Mouse (Mus musculus) forebrain, embryonic 14.5 days (tissue): ENCODE data around the gene Nat14. TPM values are rescaled to one million over a fixed set of nuclear protein-coding genes. Genes with fewer than 3 reads are reported as not detected.

Experiments
- ATAC-seq: fragments of 200-750 bp; cut with Nextera tagmentation; 2 replicates; pipeline ENCODE4 v1.8.0; 2017; ENCODE audit warnings: mild to moderate bottlenecking, moderate library complexity
- DNase-seq: peaks from one replicate; pipeline ENCODE4 v3.0.0-alpha.2; 2015; ENCODE audit warnings: low spot score
- H3K27ac ChIP-seq: fragments of 300-500 bp; sonication (generic); 2 replicates; pipeline ENCODE4 v1.5.1; 2014; ENCODE audit warnings: low read depth, mild to moderate bottlenecking, control low read depth, low read length, moderate library complexity
- H3K27me3 ChIP-seq: fragments of 300-500 bp; sonication (generic); replicated peaks from 2 replicates; pipeline ENCODE4 v1.6.1; 2014; ENCODE audit warnings: low read length, control low read depth, mixed read lengths; ENCODE audit not compliant: control insufficient read depth, insufficient read depth
- H3K36me3 ChIP-seq: fragments of 300-500 bp; sonication (generic); 2 replicates; pipeline ENCODE4 v1.6.1; 2014; ENCODE audit warnings: low read length, control low read depth; ENCODE audit not compliant: control insufficient read depth, insufficient read depth
- H3K4me1 ChIP-seq: fragments of 300-500 bp; sonication (generic); 2 replicates; pipeline ENCODE4 v1.6.1; 2014; ENCODE audit warnings: antibody characterized with exemption, low read length, control low read depth; ENCODE audit not compliant: control insufficient read depth, insufficient read depth
- H3K4me2 ChIP-seq: fragments of 300-500 bp; sonication (generic); 2 replicates; pipeline ENCODE4 v1.6.1; 2014; ENCODE audit warnings: mild to moderate bottlenecking, control low read depth, low read length
- H3K4me3 ChIP-seq: fragments of 300-500 bp; sonication (generic); 2 replicates; pipeline ENCODE4 v1.5.1; 2014; ENCODE audit warnings: low read depth, low read length, control low read depth
- H3K9ac ChIP-seq: fragments of 300-500 bp; sonication (generic); 2 replicates; pipeline ENCODE4 v1.6.1; 2014; ENCODE audit warnings: mild to moderate bottlenecking, low read length, control low read depth, moderate library complexity
- H3K9me3 ChIP-seq: fragments of 300-500 bp; sonication (generic); replicated peaks from 2 replicates; pipeline ENCODE4 v1.6.1; 2016; ENCODE audit warnings: low read length, control low read depth, mixed read lengths; ENCODE audit not compliant: control insufficient read depth
- WGBS: fragments of 180-500 bp; shearing (Covaris S2); extraction: QIAGEN DNeasy Blood & Tissue Kit; methylation state at CpG from one replicate; pipeline ENCODE4 v1.1.7; 2014; 5-methylcytosine and 5-hydroxymethylcytosine counted together
- polyA plus RNA-seq: library from polyadenylated mRNA; unstranded; fragments of >200 nt; fragmentation: Nextera tagmentation; extraction: Ambion mirVana; gene quantifications from 2 replicates; pipeline ENCODE4 v1.2.1, GENCODE M21; 2014

Nat14 gene
- polyA plus RNA-seq, 1 experiment from 2014 or later: 9.8 TPM

DNA sequence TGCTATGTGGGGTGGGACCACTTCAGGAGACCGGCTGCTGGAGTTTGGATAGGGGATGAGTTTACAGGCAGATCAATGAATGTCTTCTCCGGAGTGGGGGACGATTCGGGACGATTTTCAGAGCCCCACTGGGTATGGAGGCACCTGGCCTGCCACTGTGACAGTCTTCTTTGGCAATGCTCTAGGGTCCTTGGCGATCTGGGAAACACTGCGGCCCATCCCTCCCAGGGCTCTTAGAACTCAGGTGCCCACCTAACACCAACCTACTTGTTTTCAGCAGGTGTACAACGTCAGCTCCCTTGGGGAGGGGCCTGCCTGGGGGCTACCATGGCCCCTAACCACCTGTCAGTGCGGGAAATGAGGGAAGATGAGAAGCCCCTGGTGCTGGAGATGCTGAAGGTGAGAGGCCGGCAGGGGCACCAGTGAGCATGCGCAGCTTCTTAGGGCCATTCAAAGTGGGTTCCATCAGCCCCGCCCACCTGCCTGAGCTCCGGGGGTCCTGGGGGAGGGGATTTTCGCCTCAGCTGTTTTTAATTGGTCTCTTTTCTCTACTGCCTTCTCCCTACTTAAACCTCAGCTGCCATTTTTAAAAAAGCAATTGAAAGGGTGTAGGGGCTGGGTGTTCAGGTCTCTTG is 1.2 kb downstream of the Nat14 start:
- 2% methylated on average over 14 of the region's 14 CpGs for WGBS
- H3K4me1 ChIP-seq: peaks cover 35% of the 10 kb centered on the region

DNA sequence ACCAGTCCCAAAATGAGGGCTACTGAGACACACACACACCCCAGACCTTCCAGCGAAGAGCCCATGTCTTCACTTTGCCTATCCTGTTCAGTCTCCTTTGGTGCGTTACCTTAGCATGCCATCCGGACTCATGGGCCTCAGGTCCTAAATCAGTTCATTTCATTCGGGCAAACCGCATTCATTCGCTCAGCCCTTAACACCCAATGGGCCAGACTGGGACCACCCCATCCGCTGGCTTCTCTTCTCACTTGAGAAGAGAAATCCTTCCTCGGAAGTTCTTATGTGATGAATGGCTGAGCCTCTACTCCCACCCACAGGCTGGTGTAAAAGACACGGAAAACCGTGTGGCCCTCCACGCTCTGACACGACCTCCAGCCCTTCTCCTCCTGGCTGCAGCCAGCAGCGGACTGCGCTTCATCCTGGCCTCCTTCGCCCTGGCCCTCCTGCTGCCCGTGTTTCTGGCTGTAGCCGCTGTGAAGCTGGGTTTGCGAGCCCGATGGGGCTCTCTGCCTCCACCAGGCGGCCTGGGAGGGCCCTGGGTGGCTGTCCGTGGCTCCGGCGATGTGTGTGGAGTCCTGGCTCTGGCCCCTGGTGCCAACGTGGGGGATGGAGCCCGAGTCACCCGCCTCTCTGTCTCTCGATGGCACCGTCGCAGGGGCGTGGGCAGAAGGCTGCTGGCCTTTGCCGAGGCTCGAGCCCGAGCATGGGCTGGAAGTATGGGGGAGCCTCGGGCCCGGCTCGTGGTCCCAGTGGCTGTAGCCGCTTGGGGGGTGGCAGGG is 1.9 kb downstream of the Nat14 start:
- peak overlapping the region; percentile 34 for H3K4me3 ChIP-seq
- H3K9ac ChIP-seq: peak overlapping the region; percentile 75
- peak overlapping the region; percentile 96 for H3K27ac ChIP-seq
- H3K9me3 ChIP-seq: no peaks in the 10 kb centered on the region
- peak overlapping the region; percentile 91 for H3K4me2 ChIP-seq
- H3K4me1 ChIP-seq: peaks cover 35% of the 10 kb centered on the region
- peaks cover 28% of the 10 kb centered on the region for H3K36me3 ChIP-seq
- DNase-seq: peak; percentile 54
- ATAC-seq: 0 out of 2 replicates have a peak, but pooled peaks have one; percentile 6
- H3K27me3 ChIP-seq: no peaks in the 10 kb centered on the region
- WGBS: 6% methylated on average over 37 of the region's 37 CpGs

More for the DNA sequence above, 1.2 kb downstream of the Nat14 start:
- Histone ChIP-seq H3K9me3 (no peaks in the 10 kb centered on the region), H3K27me3 (no peaks in the 10 kb centered on the region), H3K4me3 (peak overlapping the region; percentile 34), H3K36me3 (peaks cover 34% of the 10 kb centered on the region), H3K27ac (peak overlapping the region; percentile 96), H3K9ac (peak overlapping the region; percentile 75), H3K4me2 (peak overlapping the region; percentile 91)
- DNase-seq (peak; percentile 94), ATAC-seq (peak; percentile 56)

DNA sequence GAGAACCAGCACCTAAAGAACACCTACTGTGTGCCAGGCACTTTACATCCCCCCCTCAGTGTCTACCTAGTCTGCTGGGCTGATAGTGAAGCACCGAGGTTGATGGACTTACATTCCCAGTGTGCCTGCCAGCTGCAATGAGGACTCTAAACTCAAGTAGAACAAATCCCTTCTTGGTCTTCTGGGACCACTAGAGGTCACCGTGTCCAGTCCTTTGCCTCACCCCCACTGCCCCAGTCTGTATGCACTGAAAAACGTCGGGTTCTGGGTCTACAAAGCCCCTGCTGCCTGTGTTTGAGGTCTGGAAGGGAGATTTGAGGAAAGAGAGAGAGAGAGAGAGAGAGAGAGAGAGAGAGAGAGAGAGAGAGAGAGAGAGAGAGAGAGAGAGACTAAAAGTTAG is 2.7 kb downstream of the Nat14 start:
- H3K4me2 ChIP-seq: peak overlapping the region; percentile 91
- peaks cover 35% of the 10 kb centered on the region for H3K4me1 ChIP-seq
- H3K27me3 ChIP-seq: no peaks in the 10 kb centered on the region
- ATAC-seq (no peak), DNase-seq (no peak)
- H3K9me3 ChIP-seq: no peaks in the 10 kb centered on the region
- H3K4me3 ChIP-seq: no peak overlapping the region; the same call in 1 of the 2 replicates
- H3K36me3 ChIP-seq: peaks cover 21% of the 10 kb centered on the region
- H3K9ac ChIP-seq: peak overlapping the region; percentile 75
- 8% methylated on average over 4 of the region's 4 CpGs for WGBS
- peak overlapping the region; percentile 96 for H3K27ac ChIP-seq

DNA sequence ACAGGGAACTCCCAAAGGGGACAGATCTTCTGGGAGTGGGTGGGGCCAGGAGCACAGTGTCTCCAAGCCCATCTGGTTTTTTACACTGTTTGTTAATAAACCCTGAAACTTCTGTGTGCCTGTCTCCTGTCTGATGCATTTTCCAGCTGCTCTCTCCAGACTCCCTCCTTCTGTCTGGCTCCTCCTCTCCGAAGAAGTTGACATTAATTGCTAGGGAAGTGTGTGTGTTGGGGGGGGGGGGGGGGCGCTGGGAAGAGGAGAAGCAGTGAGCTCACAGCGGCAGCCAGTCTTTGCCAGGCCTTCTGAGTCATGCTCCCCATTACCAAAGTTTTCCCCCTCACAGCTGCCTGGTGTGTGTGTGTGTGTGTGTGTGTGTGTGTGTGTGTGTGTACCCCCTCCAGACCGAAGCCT is 3.1 kb downstream of the Nat14 start:
- peak; percentile 14; the same call in 1 of the 2 replicates for ATAC-seq
- Histone ChIP-seq H3K27me3 (no peaks in the 10 kb centered on the region), H3K9me3 (no peaks in the 10 kb centered on the region), H3K9ac (no peak overlapping the region), H3K27ac (peak overlapping the region; percentile 96), H3K4me1 (peaks cover 35% of the 10 kb centered on the region), H3K4me3 (no peak overlapping the region), H3K4me2 (peak overlapping the region; percentile 91), H3K36me3 (peaks cover 17% of the 10 kb centered on the region)
- peak; percentile 67 for DNase-seq
- WGBS: 4% methylated on average over 3 of the region's 4 CpGs

DNA sequence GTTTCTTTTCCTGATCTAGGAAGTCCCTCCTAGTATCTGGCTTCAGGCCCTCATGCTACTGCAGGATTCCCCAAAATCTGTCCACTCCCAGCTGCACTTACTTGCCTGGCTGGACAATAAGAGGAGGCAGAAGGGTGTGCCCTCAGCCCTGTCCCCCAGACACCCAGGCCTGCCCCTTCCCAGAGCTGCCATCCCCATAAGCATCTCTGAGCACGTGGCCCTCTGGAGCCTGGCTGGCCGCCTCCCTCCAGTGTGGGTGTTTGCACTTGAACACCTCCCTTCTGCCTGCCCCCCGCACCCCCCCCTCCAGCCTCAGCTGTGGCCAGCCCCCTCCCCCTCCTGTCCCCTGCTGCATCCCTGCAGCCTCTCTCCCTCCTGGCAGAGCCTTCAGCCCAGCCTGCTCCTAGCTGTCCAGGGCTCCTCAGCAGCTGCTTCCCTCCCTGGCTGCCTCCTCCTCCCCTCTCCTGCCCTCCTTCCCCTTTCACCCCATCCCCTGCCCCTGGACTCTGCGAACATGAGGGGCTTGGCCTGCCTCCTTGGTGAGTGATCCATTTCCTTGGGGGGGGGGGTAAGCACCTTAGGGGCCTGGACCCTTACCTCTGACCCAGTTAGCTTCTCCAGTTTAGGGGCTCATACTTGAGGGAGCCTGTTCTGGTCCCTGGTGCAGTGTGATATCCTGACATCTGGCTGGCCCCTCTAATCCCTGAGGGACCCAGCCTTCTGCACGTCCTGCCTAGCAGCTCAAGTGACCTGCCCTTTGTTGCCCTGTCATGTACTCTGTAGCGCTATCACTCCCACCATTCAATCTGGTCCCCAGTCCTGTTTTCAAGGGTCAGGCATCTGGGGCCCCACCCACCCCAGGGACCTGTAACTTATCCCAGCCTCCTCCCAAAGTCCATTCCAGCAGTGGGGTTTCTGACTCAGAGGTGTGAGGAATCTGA is 3.9 kb downstream of the Nat14 start, which contains the start of gene Ssc5d:
Gene Ssc5d (plus strand): TSS at position 345 of the 941 bp plus-strand sequence.
- peaks cover 35% of the 10 kb centered on the region for H3K4me1 ChIP-seq
- H3K4me2 ChIP-seq: peak within 1 kb of the TSS; percentile 91
- H3K4me3 ChIP-seq: no peak within 1 kb of the TSS
- ATAC-seq (no peak), DNase-seq (peak; percentile 33)
- peaks cover 9% of the 10 kb centered on the region for H3K36me3 ChIP-seq
- H3K9ac ChIP-seq: peak within 1 kb of the TSS; percentile 47
- no peaks in the 10 kb centered on the region for H3K27me3 ChIP-seq
- H3K9me3 ChIP-seq: no peaks in the 10 kb centered on the region
- 5% methylated on average over 6 of the region's 6 CpGs for WGBS
- H3K27ac ChIP-seq: peak within 1 kb of the TSS; percentile 96

DNA sequence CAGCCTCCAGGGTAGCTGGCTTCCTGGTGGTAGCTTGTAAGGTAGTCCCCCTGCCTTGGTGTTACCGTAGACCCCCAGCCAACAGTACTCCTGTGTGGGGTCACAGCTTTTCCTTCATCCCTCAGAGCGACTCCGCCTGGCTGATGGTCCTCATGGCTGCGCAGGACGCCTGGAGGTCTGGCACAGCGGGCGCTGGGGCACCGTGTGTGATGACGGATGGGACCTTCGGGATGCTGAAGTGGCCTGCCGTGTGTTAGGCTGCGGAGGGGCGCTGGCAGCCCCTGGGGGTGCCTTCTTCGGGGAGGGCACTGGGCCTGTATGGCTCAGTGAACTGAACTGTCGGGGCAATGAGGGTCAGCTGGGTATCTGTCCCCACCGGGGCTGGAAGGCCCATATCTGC is 5.0 kb downstream of the Nat14 start:
- Histone ChIP-seq H3K36me3 (no peaks in the 10 kb centered on the region), H3K9me3 (no peaks in the 10 kb centered on the region), H3K27me3 (no peaks in the 10 kb centered on the region), H3K4me1 (peaks cover 31% of the 10 kb centered on the region), H3K4me3 (no peak overlapping the region), H3K27ac (no peak overlapping the region), H3K4me2 (no peak overlapping the region), H3K9ac (no peak overlapping the region)
- no peak for ATAC-seq
- DNase-seq: no peak
- WGBS: 83% methylated on average over 16 of the region's 16 CpGs

DNA sequence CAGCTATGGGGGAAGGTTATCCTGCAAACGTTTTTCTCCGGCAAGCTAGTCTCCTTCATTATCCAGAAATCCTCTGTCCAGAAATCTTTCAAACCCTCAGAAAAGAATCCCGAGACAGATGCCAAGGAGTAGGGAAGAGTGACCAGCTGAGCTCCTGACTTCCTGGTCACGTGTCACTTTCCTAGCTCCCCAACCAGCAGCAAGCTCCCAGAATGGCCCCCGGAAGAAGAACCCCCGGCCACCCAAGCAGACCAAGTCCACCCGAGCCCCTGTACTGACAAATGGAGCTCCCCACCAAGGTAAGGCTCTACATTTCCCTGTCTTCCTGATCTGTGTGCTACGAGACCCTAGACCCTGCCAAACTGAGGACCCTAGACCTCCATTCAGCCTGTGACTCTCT is 5.9 kb downstream of the Nat14 start:
- DNase-seq: no peak
- H3K4me1 ChIP-seq: peaks cover 27% of the 10 kb centered on the region
- H3K27me3 ChIP-seq: no peaks in the 10 kb centered on the region
- 65% methylated on average over 8 of the region's 8 CpGs for WGBS
- no peak for ATAC-seq
- no peaks in the 10 kb centered on the region for H3K36me3 ChIP-seq
- H3K4me2 ChIP-seq: no peak overlapping the region
- no peak overlapping the region for H3K9ac ChIP-seq
- H3K4me3 ChIP-seq: no peak overlapping the region
- H3K27ac ChIP-seq: no peak overlapping the region
- no peaks in the 10 kb centered on the region for H3K9me3 ChIP-seq

DNA sequence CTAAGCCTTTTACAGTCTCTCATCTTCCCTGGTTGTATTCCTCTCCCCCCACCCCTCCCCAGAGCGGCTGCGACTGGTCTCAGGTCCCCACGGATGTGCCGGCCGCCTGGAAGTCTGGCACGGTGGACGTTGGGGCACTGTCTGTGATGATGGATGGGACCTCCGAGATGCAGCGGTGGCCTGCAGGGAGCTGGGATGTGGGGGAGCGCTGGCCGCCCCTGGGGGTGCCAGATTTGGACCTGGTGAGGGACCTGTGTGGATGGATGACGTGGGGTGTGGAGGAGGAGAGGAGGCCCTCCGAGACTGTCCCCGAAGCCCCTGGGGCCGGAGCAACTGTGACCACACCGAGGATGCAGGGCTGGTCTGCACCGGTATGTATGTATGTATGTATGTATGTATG is 6.5 kb downstream of the Nat14 start:
- Histone ChIP-seq H3K9me3 (no peaks in the 10 kb centered on the region), H3K4me1 (peaks cover 27% of the 10 kb centered on the region), H3K27ac (no peak overlapping the region), H3K36me3 (no peaks in the 10 kb centered on the region), H3K9ac (no peak overlapping the region), H3K27me3 (no peaks in the 10 kb centered on the region), H3K4me3 (no peak overlapping the region), H3K4me2 (no peak overlapping the region)
- no peak for ATAC-seq
- WGBS: 85% methylated on average over 17 of the region's 17 CpGs
- no peak for DNase-seq
